Mouse (Mus musculus) gastrocnemius, postnatal 4 days (tissue): Measurements from ENCODE around the gene Smim14. TPM values are rescaled to one million over a fixed set of nuclear protein-coding genes. Genes with fewer than 3 reads are reported as not detected.
A peak's percentile ranks its signal among the peaks of the same experiment; 100 is the strongest.

ENCODE experiments used
- DNase-seq, 2 experiments: peaks; one replicate each; pipeline ENCODE4 v3.0.0; 2021 to 2022; ENCODE audit warnings: low spot score in 2 of 2, mixed read lengths in 2 of 2
- total RNA-seq, 2 experiments: library from RNA; stranded (reverse); gene quantifications; 2 replicates each; pipeline ENCODE4 v1.2.3; 2021

The Smim14 gene
- total RNA-seq, 2 experiments from 2014 or later: 63.6 to 70.2 TPM

- DNase-seq: no peak
Measured at GRCm38 (mm10) chr5:65475806-65476205, 61.2 kb downstream of the Smim14 start.

DNA sequence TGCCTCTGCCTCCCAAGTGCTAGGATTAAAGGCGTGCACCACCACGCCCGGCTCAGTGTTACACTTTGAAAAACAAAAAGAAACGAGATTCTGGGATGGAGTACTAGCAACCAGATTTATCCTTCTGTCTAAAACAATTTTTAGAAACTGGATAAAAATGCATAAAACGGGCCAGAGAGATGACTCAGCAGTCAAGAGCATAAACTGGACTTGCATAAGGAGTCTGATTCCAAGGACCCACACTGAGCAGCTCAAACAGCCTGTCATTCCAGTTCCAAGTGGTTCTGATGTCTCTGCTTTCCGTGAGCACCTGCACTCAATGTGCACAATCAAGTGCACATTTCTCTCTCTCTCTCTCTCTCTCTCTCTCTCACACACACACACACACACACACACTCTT lies 67.2 kb downstream of the Smim14 start:
- no peak for DNase-seq

GRCm38 (mm10) chr5:65466911-65467310 lies 70.1 kb downstream of the Smim14 start:
- no peak for DNase-seq

DNA sequence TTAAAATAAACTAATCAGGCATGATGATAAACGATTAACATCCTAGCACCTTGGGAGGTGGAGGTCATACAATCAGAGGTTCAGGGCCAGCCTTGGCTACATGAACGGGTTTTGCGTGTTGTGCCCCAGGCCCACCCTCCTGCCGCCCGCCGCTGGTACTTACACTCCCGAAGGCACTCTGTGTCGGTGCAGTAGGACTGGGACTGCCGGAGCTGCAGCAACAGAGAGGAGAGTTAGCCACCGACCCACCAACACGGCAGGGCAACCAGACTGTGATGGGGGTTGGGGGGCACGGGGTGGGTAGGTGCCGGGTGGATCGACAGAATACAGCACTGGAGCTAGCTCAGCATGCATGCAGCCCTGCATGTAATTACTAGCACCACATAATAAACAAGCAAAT lies 76.6 kb downstream of the Smim14 start:
- no peak for DNase-seq

- DNase-seq: no peak
Measured at GRCm38 (mm10) chr5:65459454-65459853, 77.5 kb downstream of the Smim14 start.

GRCm38 (mm10) chr5:65457846-65458245 lies 79.1 kb downstream of the Smim14 start:
- DNase-seq: no peak

GRCm38 (mm10) chr5:65457086-65457827 lies 79.7 kb downstream of the Smim14 start:
- no peak for DNase-seq

GRCm38 (mm10) chr5:65454771-65455170 lies 82.2 kb downstream of the Smim14 start:
- DNase-seq: peak in 1 of 2 experiments; percentile 19

GRCm38 (mm10) chr5:65448941-65449340 lies 88.0 kb downstream of the Smim14 start:
- DNase-seq: no peak

- DNase-seq: no peak
Measured at GRCm38 (mm10) chr5:65447826-65448225, 89.2 kb downstream of the Smim14 start.

DNA sequence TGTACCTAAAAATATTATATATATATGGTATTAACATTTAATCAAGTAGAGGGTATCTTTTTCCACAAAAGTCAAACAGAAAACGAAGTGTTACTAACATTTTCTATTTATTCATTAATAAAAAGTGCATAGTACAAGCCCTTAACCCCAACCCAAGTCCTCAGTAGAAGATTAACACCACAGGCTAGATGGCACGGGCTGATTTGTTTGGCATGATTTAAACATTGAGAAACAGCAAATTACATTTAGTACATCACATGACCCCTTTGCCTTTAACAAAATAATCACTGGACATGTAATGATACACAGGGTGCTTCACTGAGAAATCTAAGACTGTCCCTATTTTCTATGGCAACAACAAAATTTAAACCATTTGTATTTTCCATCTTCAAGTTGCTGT lies 90.2 kb downstream of the Smim14 start:
- no peak for DNase-seq

DNA sequence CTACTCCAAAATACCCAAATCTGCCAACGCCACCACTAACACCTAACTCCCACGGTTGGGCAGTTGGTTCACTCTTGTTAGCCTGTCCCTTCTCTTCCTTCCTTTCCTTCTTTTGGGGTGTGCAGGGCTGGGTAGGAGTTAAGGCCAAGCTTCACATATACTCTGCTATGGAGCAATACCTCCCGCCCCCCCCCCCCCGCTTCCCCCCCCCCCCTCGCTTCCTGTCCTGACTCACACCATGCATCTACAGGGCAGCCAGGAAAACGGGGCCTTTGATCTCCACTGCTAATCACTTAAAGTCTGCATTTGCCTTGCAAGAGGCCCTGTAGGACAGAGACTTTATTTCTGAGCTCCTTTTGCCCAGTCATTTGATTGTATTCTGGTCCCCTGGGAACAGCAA lies 92.0 kb downstream of the Smim14 start:
- no peak for DNase-seq

DNA sequence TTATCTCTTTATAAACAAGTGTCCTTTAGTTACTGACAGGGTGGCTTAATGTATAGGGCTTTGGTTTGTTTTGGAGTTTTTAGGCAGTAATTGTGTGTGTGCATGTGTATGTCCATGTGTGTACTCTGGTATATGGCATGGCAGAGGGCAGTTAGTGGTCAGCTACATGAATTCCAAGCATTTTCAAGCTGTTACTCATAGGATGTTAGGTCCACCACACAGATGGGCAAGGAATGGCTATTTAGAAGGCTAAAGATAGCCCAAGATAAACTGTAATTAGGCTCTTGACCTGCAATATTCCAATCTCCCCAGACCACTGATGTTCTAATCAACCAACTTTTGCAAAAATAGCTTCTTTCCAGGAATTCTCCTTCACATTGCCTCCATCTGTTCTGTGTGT lies 98.9 kb downstream of the Smim14 start:
- no peak for DNase-seq

DNA sequence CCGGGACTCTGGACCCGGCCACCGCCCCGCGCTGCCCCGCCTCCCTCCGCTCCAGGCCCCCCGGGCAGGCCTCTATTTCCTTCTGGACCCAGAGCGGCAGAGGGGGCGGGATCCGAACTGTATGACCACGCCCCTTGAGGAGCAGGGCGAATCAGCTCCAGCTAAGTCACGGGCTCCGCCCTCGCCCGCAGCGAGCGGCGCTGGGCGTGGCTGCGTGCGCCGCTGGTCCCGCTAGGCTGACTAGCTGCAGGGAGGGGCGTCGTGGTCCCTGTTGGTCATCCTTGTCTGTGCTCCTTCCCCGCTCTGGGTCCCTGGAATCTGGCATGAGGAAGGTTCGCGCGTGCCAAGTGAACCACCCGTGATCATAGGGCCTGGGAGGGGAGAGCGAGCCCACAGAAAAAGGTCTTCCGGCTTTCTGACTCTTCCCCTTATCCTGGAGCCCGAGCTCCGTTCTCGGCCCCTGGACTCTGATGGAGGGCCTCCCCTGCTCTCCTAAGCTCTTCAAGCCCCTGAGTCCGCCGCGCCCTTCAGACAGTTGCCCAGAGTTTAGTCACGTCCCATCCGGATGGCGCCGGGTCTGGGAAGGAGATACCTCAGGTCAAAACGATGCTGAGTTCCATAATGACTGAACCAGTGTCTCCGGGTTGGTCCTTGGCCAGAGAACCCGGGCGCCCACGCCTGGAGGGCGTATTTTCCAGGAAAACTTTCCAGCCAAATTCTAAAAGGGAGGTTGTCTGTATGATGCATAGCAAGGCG lies 101.0 kb downstream of the Smim14 start, which contains the start of gene Ugdh:
Ugdh (minus strand) TSS at position 144 of the 756 bp plus-strand sequence.
- DNase-seq: peak; percentile 94 to 98

DNA sequence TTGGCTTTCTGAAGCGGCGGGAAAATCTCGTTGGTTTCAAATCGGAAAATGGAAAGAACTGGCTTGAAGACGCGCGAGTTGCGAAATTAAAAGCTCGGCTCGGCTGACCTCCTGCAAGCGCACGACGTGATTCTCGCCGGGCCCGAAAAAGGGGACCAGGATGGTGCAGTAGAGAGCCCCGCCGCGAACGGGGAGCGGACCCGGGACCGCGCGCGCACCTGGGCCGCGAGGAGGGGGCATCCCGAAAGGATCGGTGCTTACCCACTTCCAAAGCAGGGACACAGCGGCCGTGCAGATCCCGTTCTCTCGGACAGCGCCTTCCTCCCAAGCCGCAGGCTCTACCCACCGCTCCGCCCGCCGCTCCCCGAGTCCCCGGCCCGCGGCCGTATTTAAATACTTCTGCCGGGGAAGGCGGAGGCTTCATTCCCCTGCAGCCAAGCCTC lies 101.6 kb downstream of the Smim14 start:
- DNase-seq: no peak

- DNase-seq: no peak
Measured at GRCm38 (mm10) chr5:65434471-65435362, 102.3 kb downstream of the Smim14 start.

- DNase-seq: no peak
Measured at GRCm38 (mm10) chr5:65429441-65429840, 107.5 kb downstream of the Smim14 start.

GRCm38 (mm10) chr5:65428321-65428720 lies 108.7 kb downstream of the Smim14 start:
- DNase-seq: no peak

GRCm38 (mm10) chr5:65425251-65425650 lies 111.7 kb downstream of the Smim14 start:
- DNase-seq: no peak

- DNase-seq: no peak
Measured at GRCm38 (mm10) chr5:65424215-65424614, 112.8 kb downstream of the Smim14 start.

- DNase-seq: no peak
Measured at GRCm38 (mm10) chr5:65422803-65423202, 114.2 kb downstream of the Smim14 start.
